Mouse (Mus musculus): ENCODE measurements around the gene Alox5ap.

The Alox5ap gene

DNA sequence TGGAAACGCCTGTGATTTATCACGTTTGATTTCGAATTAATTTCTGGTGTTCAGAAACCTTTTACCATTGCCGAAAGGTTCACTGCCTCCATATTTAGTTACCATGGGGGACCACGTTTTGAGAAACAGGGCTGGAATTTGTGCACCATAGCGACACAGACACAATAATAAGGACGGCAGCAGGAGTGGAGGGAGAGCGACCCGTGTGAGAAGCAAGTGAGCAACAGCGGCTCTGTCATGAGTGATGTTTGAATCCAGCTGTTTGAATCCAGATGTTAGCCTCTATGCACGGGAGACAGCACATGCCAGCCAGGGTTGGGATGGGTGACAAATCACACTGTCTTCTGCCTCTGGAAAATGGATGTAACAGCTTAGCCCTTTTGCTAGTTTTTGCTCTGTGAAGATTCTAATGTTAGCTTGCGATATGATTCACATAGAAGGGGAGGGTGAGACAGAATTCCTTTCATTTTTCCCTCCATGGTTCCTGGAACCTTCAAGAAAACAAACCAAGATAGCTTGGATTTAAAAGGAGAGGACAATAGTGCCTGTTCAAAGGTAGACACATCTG lies 50.0 kb downstream of the Alox5ap start:
- in situ Hi-C loops (cut with MseI, MboI): no loop called here

DNA sequence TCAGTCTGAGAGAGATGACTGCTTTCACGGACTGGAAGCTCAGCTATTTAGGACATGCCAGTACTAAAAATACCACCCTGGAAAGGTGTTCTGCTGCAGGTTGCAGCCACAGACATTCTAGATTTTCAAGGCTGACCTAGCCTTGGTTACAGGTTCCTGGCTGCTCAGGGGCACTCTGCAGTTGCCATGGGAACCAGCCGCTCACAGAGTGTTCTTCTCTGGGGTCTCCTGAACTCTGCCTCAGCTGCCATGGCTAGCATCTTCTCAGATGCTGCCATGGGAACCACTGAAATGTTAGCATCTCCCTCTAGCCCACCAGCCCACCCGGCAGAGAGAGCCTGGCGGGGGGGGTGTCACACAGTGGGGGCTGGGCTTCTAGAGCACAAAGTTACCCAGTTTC lies 52.4 kb downstream of the Alox5ap start:
- in situ Hi-C loops (cut with MseI, MboI): no loop called here

DNA sequence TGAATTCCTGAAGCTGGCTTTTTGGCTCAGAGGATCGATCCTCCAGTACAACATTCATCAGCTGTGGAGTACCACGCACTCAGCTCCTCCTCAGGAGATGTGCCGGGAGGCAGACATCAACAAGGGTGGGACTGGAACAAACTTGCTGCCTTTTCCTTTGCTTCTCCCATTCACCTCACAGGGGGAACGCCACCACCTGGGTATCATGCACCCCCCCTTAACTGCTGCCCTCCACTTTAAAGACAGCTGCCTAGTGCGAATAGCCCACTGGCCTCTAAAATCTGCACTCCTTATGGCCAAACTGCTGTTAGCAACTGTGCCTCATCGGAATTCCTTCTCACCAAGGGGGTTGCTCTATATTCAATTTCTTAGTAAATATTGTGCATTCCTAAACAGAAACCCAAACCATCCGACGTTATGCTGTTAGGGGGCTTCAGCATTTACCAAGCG lies 55.3 kb downstream of the Alox5ap start:
- in situ Hi-C loops (cut with MseI, MboI): no loop called here

DNA sequence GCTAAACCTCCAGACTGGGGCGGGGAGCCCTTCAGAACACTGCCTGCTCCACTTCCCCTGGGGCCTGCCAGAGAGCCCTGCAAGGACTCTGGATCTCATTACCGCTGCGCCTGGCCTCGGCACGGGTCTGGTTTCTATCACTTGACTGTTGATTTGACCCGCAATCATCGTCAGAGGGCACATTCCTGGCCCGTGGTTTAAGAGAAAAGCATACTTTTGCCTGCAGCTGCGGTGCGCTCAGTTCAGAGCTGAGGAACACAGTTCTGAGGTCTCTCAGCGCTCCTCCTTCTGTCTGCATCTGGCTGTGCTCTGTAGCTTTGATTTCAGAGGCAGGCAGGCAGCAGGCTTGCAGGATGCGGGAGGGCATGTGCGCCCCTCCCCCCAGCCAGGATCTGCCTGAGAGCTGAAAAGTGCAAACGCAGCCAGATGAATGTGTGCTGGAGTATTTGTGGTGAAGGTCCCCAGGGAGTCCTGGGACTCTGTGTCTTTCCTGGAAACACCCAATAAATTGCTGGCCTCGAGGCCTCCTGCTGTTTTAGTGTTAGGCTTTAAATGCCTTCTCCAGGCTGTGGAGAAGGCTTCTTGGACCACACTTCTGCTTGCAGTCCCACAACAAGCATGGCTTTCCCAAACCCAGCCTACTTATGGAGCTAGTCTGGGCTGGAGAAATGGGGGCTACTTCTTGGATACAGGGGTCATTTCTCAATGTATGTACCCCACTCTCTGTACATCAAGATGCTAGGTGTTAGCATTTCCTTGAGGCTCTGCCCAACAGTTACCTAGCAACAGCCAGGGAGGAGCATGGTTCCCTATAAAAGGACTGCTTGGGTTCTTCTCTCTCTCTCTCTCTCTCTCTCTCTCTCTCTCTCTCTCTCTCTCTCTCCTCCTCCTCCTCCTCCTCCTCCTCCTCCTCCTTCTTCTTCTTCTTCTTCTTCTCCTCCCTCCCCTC lies 56.2 kb downstream of the Alox5ap start:
- in situ Hi-C loops (cut with MseI, MboI): no loop called here

DNA sequence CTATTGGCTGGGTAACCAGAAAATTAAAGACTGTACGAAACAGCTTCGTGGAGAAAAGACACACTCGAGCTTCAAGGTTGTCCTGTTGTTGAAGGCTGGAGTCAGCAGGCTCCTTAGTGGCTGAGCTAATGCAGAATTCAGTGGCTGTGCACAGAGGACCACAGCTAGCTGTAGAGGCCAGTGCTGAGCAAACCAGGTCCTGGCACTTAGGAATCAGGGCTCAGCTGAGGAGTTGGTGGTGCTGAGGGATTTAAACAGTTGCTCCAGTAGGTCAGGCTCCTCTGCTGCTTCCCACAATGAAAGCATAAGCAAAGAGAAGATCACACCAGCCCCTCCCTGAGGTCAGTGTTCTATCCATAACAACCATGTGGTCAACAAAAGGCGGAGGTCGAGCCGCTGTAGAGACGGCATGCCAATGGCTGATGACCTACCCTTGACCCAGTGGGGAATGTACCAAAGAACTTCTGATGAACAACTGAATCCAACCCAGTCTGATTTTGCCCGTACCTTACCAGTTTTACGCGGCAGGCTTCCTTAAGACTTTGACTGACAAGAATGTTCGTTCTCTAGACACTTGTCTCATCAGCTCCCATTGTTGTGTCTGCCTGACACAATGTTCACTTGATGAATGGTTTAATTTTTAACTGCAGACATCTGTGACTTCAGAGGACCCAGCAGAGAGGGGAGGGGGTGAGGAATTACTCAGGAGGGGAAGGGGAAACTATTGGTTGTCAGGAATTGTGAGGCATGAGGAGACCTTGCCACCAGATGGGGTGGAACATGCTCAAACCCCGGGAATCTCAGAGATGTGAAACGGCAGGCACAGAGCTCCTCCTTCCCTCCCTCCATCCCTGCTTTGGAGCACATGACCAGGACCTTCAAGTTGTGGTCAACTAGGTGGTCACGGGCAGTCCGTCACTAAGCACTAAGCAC lies 57.6 kb downstream of the Alox5ap start:
- in situ Hi-C loops (cut with MseI, MboI): no loop called here

DNA sequence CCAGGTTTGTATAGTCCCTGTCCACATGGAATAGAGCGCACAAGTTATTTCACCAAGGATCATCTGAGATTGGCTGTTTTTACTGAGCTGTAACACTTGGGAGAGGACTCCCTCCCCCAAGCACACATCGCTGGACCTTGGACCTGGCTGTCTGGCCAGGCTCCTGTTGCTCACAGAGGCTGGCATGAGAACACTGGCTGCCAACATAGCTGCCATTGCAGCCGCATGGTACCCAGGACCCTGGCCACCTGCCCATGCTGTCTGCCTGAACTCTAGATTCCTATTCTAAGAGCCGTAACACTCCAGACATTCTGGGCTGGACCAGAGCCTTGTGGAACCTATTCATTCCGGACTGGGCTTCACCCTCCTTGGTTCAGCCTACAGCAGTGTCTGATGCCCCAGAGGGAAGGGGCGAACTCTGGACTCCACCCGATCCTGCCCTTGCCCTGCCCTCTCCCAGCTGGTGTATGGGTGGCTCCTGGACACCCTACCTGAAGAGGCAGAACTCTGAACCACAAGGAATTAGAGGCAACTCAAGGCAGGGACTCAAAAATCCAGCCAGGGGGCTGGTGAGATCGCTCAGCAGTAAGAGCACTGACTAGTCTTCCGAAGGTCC lies 58.5 kb downstream of the Alox5ap start:
- in situ Hi-C loops (cut with MseI, MboI): no loop called here

DNA sequence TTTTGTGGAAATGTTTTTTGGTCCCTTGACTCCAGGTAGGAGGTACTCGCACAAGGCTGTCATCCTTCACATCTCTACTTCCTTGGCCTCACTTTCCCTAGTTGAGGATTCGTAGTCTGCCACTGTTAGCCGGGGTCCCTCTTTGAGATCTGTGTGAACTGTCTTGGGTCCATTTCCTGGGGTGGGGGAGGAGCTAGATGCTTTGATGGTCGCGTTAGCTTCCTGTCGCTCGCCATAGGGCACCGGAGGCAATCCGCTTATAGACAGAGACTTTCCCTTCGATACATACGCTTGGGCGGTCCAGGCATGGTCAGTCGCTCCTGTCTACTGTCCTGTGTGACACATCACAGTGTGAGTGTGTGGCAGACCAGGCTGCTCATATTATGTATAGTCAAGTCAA lies 60.2 kb downstream of the Alox5ap start:
- in situ Hi-C loops (cut with MseI, MboI): no loop called here

DNA sequence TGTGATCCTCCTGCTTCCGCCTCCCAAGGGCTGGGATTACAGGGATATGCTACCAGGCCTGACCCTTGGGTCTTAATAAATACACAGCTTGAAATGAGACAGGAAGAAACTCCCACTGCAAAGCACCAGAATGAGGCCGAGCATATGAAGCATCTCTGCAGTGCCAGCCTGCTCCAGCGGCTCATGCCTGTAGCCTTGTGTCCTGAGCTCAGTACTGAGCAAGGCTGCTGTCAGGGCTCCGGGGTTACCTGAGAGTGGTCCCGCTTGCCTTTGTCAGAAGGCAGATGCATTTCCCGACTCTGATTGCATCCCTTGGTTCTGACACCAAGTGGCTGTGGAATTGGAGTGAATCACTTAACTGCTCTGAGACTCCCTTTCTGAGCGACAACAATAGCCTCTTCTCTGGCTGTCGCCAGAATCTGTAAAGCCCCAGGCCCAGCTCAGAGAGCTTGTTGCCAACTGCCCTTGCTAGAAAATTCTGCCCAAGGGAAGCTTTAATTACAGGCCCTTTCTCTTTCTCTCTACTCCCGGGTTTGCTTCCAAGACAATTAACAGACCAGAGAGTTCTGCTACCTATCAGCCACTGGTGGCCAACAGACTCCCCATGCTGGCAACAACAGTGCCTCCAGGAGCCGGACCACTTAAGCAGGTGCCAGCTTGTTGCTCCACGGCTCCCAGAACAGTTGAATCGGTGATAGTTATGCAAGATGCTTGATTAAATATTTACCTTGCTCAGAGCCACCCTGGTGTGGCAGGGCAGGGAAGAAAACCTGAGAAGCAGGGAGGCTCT lies 64.7 kb downstream of the Alox5ap start:
- in situ Hi-C loops (cut with MseI, MboI): no loop called here

DNA sequence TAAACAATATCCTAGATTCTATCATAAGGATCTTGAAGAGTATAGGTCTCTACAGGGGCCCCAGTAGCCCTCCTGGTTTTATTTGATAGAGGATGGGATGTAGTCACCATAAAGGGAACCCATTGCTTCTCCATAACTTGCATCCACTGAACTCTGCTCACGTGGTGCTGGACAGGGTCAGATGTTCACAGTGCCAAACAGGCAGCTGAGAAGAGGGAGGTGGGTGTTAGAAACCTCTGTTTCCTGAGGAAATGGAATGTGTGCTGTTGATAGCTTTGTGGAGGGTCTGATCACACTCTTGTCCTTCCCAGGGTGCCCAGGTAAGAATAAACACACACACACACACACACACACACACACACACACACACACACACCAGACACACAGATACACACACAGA lies 66.0 kb downstream of the Alox5ap start:
- in situ Hi-C loops (cut with MseI, MboI): no loop called here

DNA sequence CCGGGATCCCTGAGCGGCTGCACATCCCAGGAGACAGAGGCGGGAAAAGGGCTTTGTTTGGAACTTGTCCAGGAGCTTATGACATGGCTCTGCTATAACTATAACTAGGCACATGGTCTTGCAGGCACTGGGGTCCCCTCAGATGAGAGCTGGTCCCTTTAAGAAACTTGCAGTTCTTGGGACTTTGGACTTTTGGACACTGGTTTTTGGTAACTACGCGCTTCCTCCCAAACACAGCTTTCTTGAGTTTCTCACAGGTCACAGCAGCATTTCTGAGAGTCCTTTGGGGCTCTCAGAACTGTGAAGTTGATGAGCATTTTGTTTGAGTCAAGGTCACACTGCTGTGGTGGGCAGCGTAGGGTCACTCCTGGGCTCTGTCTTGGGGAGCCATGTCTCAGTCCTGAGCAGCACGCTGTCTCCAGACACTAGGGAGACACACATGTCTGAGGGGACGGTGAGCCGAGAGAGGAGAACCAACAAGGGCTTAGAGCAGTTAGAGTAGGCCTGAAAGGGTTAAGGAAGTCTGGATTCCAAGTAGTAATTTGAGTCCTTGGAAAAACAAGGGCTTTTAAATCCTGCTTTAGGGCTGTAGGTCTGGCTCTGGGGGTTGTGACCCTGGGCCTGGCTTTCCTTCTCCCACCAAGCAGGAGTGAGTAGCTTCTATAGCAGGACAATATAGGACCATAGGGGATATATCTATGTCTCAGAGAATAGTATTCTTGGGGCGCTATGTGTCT lies 67.0 kb downstream of the Alox5ap start:
- in situ Hi-C loops (cut with MseI, MboI): no loop called here

DNA sequence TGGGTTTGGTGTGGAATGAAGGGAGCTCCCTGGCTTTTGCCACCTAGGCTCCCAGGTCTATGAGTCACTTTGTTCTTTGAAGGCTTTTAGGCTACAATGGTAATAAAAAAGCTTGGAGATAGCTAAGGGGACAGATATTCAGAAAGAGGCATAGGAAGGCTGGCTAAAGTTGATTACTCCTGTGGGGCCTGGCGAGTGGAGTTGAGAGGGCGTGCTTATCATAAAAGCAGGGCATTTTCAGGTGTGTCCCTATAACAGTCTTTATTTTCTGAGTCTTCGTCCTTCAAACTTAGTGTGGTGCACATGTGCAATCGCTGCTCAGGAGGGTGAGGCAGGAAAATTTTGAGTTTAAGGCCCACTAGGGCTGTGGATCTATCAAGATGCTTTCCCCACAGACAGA lies 68.2 kb downstream of the Alox5ap start:
- in situ Hi-C loops (cut with MseI, MboI): no loop called here

DNA sequence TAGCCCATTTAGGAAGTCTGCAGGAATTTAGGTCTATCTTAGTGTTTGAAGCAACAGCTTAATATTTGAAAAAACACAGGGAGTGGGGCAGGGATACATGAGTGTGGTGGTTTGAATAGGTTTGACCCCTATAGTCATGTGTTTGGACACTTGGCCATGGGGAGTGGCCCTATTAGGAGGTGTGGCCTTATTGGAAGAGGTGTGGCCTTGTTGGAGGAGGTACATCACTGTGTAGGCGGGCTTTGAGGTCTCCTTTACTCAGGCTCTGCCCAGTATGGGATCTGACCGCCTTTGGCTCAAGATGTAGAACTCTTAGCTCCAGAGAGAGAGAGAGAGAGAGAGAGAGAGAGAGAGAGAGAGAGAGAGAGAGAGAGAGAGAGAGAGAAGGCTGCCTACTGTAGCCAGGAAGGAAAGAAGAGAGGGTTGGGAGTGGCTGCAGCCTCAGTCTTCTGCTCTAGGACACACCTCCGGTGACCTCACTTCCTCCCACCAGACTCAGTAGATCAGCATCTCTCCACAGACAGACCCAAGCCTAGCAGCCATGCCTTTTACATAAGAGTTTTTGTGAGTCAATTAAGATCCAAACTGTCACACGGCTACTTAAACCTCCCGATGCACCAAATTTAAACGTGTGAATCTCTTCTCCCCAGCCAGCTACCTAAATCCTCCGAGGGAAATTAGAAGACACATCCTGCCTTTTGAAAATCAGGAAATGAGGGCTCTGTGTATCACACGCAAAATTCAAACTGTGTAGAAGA lies 69.6 kb downstream of the Alox5ap start:
- in situ Hi-C loops (cut with MseI, MboI): no loop called here

DNA sequence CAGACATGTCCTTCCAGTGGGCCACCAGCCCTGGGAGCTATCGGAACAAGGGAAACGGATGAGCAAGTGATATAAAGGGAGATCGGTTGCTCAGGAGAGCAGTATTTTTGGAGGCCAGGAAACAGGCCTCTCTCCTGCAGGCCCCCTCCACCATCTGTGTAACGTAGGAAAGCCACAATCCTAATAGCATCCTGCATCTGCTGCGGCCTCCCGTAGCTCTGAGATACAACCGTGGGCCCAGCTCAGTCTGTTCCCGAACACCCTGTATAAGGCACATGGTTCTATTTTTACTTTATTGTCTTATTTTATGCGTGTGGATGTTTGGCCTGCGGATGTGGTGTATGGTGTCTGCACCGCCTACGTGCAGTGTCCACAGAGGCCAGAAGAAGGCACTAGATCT lies 70.4 kb downstream of the Alox5ap start:
- in situ Hi-C loops (cut with MseI, MboI): no loop called here

DNA sequence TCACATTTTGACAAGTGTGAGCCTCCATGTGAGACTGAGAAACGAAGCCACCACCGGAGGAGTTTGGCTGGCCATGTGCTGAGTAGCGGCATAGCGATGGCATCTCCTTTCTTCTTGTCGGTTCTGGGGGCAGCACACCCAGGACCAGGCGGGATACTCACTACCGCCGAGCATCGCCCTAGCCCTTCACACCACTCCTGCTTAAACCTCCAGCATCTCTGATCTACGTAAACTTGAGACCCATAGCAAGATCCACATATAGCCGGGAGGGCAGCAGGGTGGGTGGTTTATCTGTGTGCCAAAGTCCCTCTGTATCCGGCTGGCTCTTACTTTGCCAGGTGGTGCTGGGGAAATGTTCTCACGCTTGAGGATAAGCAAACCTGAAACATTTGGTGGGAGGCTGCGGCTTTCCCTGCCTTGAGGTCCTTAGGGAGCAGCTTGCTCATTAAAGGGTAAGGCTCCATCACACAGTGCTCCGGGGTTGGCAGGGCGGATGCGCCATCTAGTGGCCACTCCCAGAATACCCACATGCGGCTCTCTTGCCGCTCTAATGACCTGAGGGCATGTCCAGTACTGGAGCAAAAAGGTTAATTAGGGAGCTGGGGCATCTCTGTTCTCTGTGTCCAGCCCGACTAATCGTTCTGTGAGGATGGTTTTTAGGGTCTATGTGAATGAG lies 71.1 kb downstream of the Alox5ap start:
- in situ Hi-C loops (cut with MseI, MboI): no loop called here

DNA sequence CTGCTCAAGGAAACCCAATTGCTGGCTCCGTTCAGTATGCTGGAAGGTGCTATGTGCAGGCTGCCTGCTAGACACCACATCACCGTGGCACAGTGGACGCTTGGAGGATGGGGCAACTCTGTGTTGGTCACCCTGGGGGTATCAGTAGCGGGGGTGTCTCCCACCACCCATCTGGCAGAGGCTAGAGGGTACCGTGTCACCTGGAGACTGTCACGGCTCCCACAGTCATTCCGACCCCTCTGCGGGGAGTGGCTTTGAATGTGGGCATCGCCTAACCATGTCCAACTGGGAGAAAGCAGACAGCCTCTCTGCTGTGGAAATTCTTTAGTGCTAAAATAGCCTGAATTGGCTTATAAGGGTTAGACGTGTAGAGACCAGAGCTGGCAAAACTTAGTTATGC lies 72.6 kb downstream of the Alox5ap start:
- in situ Hi-C loops (cut with MseI, MboI): no loop called here
